Mouse (Mus musculus): ENCODE results near the gene Igflr1.

GRCm38 (mm10) chr7:30588676-30589434 is 23.6 kb downstream of the Igflr1 start, which contains the start of gene Kmt2b:
- TF ChIP-seq CTCF (IDR thresholded peaks at IDR 0.05) (no peak), POLR2A (IDR thresholded peaks at IDR 0.05; ENCODE audit: insufficient read depth, low read depth, low read length) (peak; percentile 87)

All from heart, adult 2 months (tissue).